Mouse (Mus musculus) kidney, embryonic 16.5 days (tissue): ENCODE measurements around the gene Galntl6. TPM values are rescaled to one million over a fixed set of nuclear protein-coding genes. Genes with fewer than 3 reads are reported as not detected.

Source experiments
- ATAC-seq: fragments of 200-750 bp; cut with Nextera tagmentation; 2 replicates; pipeline ENCODE4 v1.8.0; 2017; ENCODE audit warnings: moderate TSS enrichment; ENCODE audit not compliant: low FRiP score, low TSS enrichment
- H3K27ac ChIP-seq: fragments of 300-500 bp; sonication (generic); 2 replicates; pipeline ENCODE4 v1.5.1; 2014; ENCODE audit warnings: low read length
- H3K27me3 ChIP-seq: fragments of 300-500 bp; sonication (generic); 2 replicates; pipeline ENCODE4 v1.6.1; 2014; ENCODE audit warnings: low read length, control low read depth, mixed read lengths; ENCODE audit not compliant: insufficient read depth
- H3K36me3 ChIP-seq: fragments of 300-500 bp; sonication (generic); 2 replicates; pipeline ENCODE4 v1.6.1; 2014; ENCODE audit warnings: low read length, control low read depth, mixed read lengths; ENCODE audit not compliant: insufficient read depth
- H3K4me1 ChIP-seq: fragments of 300-500 bp; sonication (generic); 2 replicates; pipeline ENCODE4 v1.6.1; 2014; ENCODE audit warnings: low read length, control low read depth, mixed read lengths; ENCODE audit not compliant: insufficient read depth
- H3K4me2 ChIP-seq: fragments of 300-500 bp; sonication (generic); replicated peaks from 2 replicates; pipeline ENCODE4 v1.6.1; 2014; ENCODE audit warnings: low read depth, low read length
- H3K4me3 ChIP-seq: fragments of 300-500 bp; sonication (generic); 2 replicates; pipeline ENCODE4 v1.5.1; 2014; ENCODE audit warnings: mild to moderate bottlenecking, low read length
- H3K9ac ChIP-seq: fragments of 300-500 bp; sonication (generic); replicated peaks from 2 replicates; pipeline ENCODE4 v1.6.1; 2014; ENCODE audit warnings: low read length
- H3K9me3 ChIP-seq: fragments of 300-500 bp; sonication (generic); 2 replicates; pipeline ENCODE4 v1.6.1; 2016; ENCODE audit warnings: low read length, control low read depth
- WGBS: fragments of 180-500 bp; shearing (Covaris S2); extraction: QIAGEN DNeasy Blood & Tissue Kit; methylation state at CpG from one replicate; pipeline ENCODE4 v1.1.7; 2014; 5-methylcytosine and 5-hydroxymethylcytosine counted together
- polyA plus RNA-seq: library from polyadenylated mRNA; unstranded; fragments of >200 nt; fragmentation: Nextera tagmentation; extraction: Ambion mirVana; gene quantifications from 2 replicates; pipeline ENCODE4 v1.2.1, GENCODE M21; 2015

Gene Galntl6
- polyA plus RNA-seq, 1 experiment from 2014 or later: 1.4 TPM

- H3K36me3 ChIP-seq: no peaks in the 10 kb centered on the region
- H3K4me2 ChIP-seq: no peak overlapping the region
- no peak overlapping the region for H3K9ac ChIP-seq
- no peaks in the 10 kb centered on the region for H3K9me3 ChIP-seq
- ATAC-seq: no peak
- H3K27me3 ChIP-seq: no peaks in the 10 kb centered on the region
- H3K27ac ChIP-seq: no peak overlapping the region
- no peak overlapping the region for H3K4me3 ChIP-seq
- no peaks in the 10 kb centered on the region for H3K4me1 ChIP-seq
- 84% methylated on average over 2 of the region's 2 CpGs for WGBS
Measured at GRCm38 (mm10) chr8:58669075-58669474, 243.4 kb downstream of the Galntl6 start.

- no peak overlapping the region for H3K27ac ChIP-seq
- H3K4me1 ChIP-seq: no peaks in the 10 kb centered on the region
- H3K9ac ChIP-seq: no peak overlapping the region
- no peaks in the 10 kb centered on the region for H3K27me3 ChIP-seq
- no peaks in the 10 kb centered on the region for H3K36me3 ChIP-seq
- H3K4me2 ChIP-seq: no peak overlapping the region
- ATAC-seq: no peak
- H3K9me3 ChIP-seq: no peaks in the 10 kb centered on the region
- no peak overlapping the region for H3K4me3 ChIP-seq
Measured at GRCm38 (mm10) chr8:58660019-58660418, 252.4 kb downstream of the Galntl6 start.

DNA sequence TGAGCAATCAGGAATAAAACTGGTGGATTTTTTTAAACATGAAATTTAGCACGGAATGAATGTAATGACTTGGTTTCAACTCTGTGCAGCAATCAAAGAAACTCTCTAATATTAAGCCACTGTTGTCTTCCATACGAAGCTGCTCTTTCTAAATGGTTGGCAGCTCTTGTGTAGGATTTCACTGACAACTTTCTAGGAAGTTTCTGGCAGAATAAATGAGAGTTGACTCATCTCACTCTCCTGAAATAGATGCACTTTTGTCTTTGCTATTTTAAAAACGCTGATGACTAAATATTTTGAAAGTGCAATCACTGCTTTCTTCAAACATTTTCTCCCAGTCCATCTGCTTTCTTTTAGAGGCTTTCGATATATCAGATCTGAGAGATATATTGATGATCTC is 256.8 kb downstream of the Galntl6 start:
- Histone ChIP-seq H3K4me3 (no peak overlapping the region), H3K9ac (no peak overlapping the region), H3K4me1 (no peaks in the 10 kb centered on the region), H3K27me3 (no peaks in the 10 kb centered on the region), H3K27ac (no peak overlapping the region), H3K9me3 (no peaks in the 10 kb centered on the region), H3K36me3 (no peaks in the 10 kb centered on the region), H3K4me2 (no peak overlapping the region)
- ATAC-seq: no peak
- WGBS: 76% methylated on average over 4 of the region's 4 CpGs

- no peaks in the 10 kb centered on the region for H3K36me3 ChIP-seq
- no peaks in the 10 kb centered on the region for H3K9me3 ChIP-seq
- no peaks in the 10 kb centered on the region for H3K27me3 ChIP-seq
- no peak overlapping the region for H3K4me2 ChIP-seq
- no peak overlapping the region for H3K9ac ChIP-seq
- ATAC-seq: no peak
- no peak overlapping the region for H3K4me3 ChIP-seq
- 38% methylated on average over 4 of the region's 4 CpGs for WGBS
- H3K4me1 ChIP-seq: no peaks in the 10 kb centered on the region
- H3K27ac ChIP-seq: no peak overlapping the region
Measured at GRCm38 (mm10) chr8:58606451-58606850, 306.0 kb downstream of the Galntl6 start.

GRCm38 (mm10) chr8:58604751-58605150 is 307.7 kb downstream of the Galntl6 start:
- H3K4me2 ChIP-seq: no peak overlapping the region
- no peaks in the 10 kb centered on the region for H3K9me3 ChIP-seq
- no peaks in the 10 kb centered on the region for H3K36me3 ChIP-seq
- no peaks in the 10 kb centered on the region for H3K27me3 ChIP-seq
- WGBS: 77% methylated on average over 4 of the region's 4 CpGs
- no peak overlapping the region for H3K4me3 ChIP-seq
- ATAC-seq: no peak
- no peak overlapping the region for H3K27ac ChIP-seq
- H3K9ac ChIP-seq: no peak overlapping the region
- no peaks in the 10 kb centered on the region for H3K4me1 ChIP-seq

GRCm38 (mm10) chr8:58597834-58598233 is 314.6 kb downstream of the Galntl6 start:
- ATAC-seq: no peak
- Histone ChIP-seq H3K36me3 (no peaks in the 10 kb centered on the region), H3K9me3 (no peaks in the 10 kb centered on the region), H3K27ac (no peak overlapping the region), H3K4me3 (no peak overlapping the region), H3K4me2 (no peak overlapping the region), H3K9ac (no peak overlapping the region), H3K4me1 (no peaks in the 10 kb centered on the region), H3K27me3 (no peaks in the 10 kb centered on the region)
- 82% methylated on average over 6 of the region's 6 CpGs for WGBS

DNA sequence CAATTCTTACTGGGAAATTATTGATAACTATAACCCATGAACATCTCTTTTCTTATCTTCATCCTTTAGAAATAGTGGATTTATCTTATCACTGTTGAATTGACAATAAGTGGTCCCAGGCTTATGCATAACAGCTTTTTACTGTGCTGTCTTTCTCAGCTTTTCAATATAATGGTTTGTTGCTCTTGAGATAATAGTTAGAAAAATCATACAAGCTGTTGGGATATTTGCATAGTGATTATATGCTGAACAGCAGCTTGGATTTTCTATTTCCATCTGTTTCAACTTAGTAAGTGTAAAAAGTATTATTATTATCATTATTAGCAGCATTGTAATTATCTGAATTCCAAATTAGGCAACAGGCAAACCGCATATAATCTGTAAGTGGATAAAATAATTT is 337.1 kb downstream of the Galntl6 start:
- H3K9me3 ChIP-seq: no peaks in the 10 kb centered on the region
- no peaks in the 10 kb centered on the region for H3K4me1 ChIP-seq
- H3K36me3 ChIP-seq: no peaks in the 10 kb centered on the region
- H3K4me2 ChIP-seq: no peak overlapping the region
- H3K27ac ChIP-seq: no peak overlapping the region
- H3K4me3 ChIP-seq: no peak overlapping the region
- H3K27me3 ChIP-seq: no peaks in the 10 kb centered on the region
- H3K9ac ChIP-seq: no peak overlapping the region
- ATAC-seq: no peak
- WGBS: 87% methylated on average over 1 of the region's 1 CpGs

GRCm38 (mm10) chr8:58568086-58568485 is 344.4 kb downstream of the Galntl6 start:
- Histone ChIP-seq H3K27me3 (no peaks in the 10 kb centered on the region), H3K27ac (no peak overlapping the region), H3K9ac (no peak overlapping the region), H3K4me1 (no peaks in the 10 kb centered on the region), H3K4me3 (no peak overlapping the region), H3K9me3 (no peaks in the 10 kb centered on the region), H3K4me2 (no peak overlapping the region), H3K36me3 (no peaks in the 10 kb centered on the region)
- no peak for ATAC-seq
- 76% methylated on average over 2 of the region's 2 CpGs for WGBS

GRCm38 (mm10) chr8:58566115-58566514 is 346.3 kb downstream of the Galntl6 start:
- WGBS: 34% methylated on average over 2 of the region's 2 CpGs
- no peak overlapping the region for H3K9ac ChIP-seq

DNA sequence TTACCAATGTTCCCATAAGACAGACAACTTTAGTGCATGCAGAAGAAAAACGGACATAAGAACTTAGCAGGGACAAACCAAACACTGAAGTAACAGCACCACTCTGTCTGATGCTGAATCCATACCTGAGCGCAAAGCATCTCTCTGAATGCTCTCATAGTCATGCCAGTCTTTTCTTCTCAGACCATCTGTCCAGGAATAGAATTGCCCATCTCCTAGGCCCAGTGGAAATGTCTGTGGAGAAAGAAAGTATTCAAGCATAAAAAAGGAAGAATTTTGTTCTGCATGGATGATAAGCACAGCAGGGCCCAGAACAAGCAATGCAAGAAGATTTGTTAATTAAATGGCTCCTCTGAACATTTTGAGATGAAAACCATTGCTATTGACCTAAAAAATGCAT is 376.7 kb downstream of the Galntl6 start:
- Histone ChIP-seq H3K9me3 (no peaks in the 10 kb centered on the region), H3K36me3 (no peaks in the 10 kb centered on the region), H3K4me2 (no peak overlapping the region), H3K4me3 (no peak overlapping the region), H3K27me3 (no peaks in the 10 kb centered on the region), H3K4me1 (no peaks in the 10 kb centered on the region), H3K9ac (no peak overlapping the region), H3K27ac (no peak overlapping the region)
- WGBS: 92% methylated on average over 2 of the region's 2 CpGs
- ATAC-seq: no peak

More at GRCm38 (mm10) chr8:58566115-58566514, 346.3 kb downstream of the Galntl6 start:
- H3K9me3 ChIP-seq: no peaks in the 10 kb centered on the region
- H3K27me3 ChIP-seq: no peaks in the 10 kb centered on the region
- H3K4me3 ChIP-seq: no peak overlapping the region
- no peaks in the 10 kb centered on the region for H3K4me1 ChIP-seq
- no peak for ATAC-seq
- no peak overlapping the region for H3K27ac ChIP-seq
- no peaks in the 10 kb centered on the region for H3K36me3 ChIP-seq
- H3K4me2 ChIP-seq: no peak overlapping the region

- Histone ChIP-seq H3K27ac (no peak overlapping the region), H3K9ac (no peak overlapping the region), H3K4me2 (no peak overlapping the region), H3K27me3 (no peaks in the 10 kb centered on the region), H3K4me1 (no peaks in the 10 kb centered on the region), H3K36me3 (no peaks in the 10 kb centered on the region), H3K4me3 (no peak overlapping the region), H3K9me3 (no peaks in the 10 kb centered on the region)
- ATAC-seq: no peak
Measured at GRCm38 (mm10) chr8:58534631-58535030, 377.8 kb downstream of the Galntl6 start.
